Mouse (Mus musculus): Measurements from ENCODE around the gene Arrdc5. TPM values are rescaled to one million over a fixed set of nuclear protein-coding genes. Genes with fewer than 3 reads are reported as not detected.

Gene Arrdc5
- polyA plus RNA-seq, 1 experiment from 2014 or later = not detected

DNA sequence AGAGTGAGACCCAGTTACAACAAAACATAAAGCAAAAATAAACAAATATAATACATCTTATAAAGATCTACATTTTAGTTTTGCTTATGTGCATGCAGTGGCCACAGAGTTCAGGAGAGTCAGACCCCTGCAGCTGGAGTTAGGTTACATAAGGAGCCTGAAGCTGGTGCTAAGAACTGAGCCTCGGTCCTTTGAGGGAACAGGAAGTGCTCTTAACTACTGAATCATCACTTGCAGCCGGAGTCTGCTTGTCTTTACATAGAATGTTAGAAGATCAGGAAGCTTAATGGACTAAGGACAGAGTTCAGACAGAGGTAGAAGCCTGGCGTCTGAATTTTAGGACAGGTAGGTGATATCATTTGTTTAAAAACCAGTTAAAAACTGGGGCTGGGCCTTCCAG, 11.2 kb downstream of the Arrdc5 start:
- no peak for TF ChIP-seq CTCF (IDR thresholded peaks at IDR 0.05; ENCODE audit: low read depth)
- peak overlapping the region; percentile 63 for H3K4me2 ChIP-seq
- H3K27ac ChIP-seq (ENCODE audit: low read depth) = peak overlapping the region; percentile 98
- DNase-seq (no peak), ATAC-seq (ENCODE audit: insufficient read depth) (no peak)
- H3K9ac ChIP-seq = peak overlapping the region; percentile 59
- H3K27me3 ChIP-seq (ENCODE audit: insufficient read depth, low read length) = no peaks in the 10 kb centered on the region
- WGBS = 18% methylated on average over 3 of the region's 3 CpGs
- H3K9me3 ChIP-seq (ENCODE audit: low read depth, low read length) = no peaks in the 10 kb centered on the region
- peak overlapping the region; percentile 59 for H3K4me3 ChIP-seq (ENCODE audit: low read depth, low read length)
- peaks cover 30% of the 10 kb centered on the region; the same call in 1 of the 2 replicates for H3K36me3 ChIP-seq (ENCODE audit: insufficient read depth)
- H3K4me1 ChIP-seq (ENCODE audit: insufficient read depth) = peaks cover 9% of the 10 kb centered on the region

DNA sequence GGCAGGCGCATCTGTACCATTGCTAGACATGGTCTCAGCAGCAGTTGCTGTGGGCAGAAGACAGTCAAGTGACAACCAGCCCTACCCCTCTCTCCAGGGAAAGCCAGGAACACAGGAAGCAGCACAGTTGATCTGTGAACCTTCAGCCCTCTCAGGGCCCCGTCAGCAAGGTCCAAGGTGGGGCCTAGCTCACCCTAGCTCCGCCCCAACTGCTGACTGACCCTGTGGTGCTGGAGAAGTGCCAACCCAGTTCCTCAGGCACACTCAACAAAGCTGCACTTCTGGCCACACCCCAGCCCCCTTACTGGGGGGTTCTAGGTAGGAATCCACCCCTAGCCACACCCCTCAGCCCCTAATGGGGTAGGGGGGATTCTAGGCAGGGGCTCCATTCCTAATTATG, 12.3 kb downstream of the Arrdc5 start:
- DNase-seq (peak; percentile 76), ATAC-seq (ENCODE audit: insufficient read depth) (no peak)
- peaks cover 37% of the 10 kb centered on the region for H3K36me3 ChIP-seq (ENCODE audit: insufficient read depth)
- H3K27ac ChIP-seq (ENCODE audit: low read depth) = peak overlapping the region; percentile 98
- no peak overlapping the region for H3K4me3 ChIP-seq (ENCODE audit: low read depth, low read length)
- H3K9ac ChIP-seq = peak overlapping the region; percentile 29; the same call in 1 of the 2 replicates
- 38% methylated on average over 3 of the region's 3 CpGs for WGBS
- no peak for TF ChIP-seq CTCF (IDR thresholded peaks at IDR 0.05; ENCODE audit: low read depth)
- no peaks in the 10 kb centered on the region for H3K27me3 ChIP-seq (ENCODE audit: insufficient read depth, low read length)
- peak overlapping the region; percentile 63 for H3K4me2 ChIP-seq
- peaks cover 9% of the 10 kb centered on the region for H3K4me1 ChIP-seq (ENCODE audit: insufficient read depth)
- no peaks in the 10 kb centered on the region for H3K9me3 ChIP-seq (ENCODE audit: low read depth, low read length)

DNA sequence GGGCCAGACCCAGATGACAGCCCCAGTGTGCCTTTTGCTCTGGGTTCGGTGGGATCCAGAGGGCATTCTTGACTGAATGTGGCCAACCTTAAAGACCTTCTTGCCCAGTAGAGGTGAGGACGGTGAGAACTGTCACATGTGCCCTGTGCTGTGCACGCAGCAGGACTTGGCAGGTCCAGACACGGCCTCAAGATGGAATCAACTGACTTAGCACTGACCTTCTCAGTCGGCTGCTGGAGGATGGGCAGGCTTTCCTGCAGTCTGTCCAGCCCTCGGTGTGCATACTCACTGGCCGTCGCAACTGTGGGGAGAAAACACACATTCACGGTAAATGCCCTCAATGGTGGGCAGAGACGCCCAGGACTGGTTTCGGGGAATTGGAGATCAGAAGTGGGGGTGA, 14.1 kb downstream of the Arrdc5 start:
- WGBS = 90% methylated on average over 11 of the region's 11 CpGs
- no peak overlapping the region for H3K4me3 ChIP-seq (ENCODE audit: low read depth, low read length)
- ATAC-seq (ENCODE audit: insufficient read depth) (no peak), DNase-seq (no peak)
- H3K4me1 ChIP-seq (ENCODE audit: insufficient read depth) = peaks cover 9% of the 10 kb centered on the region
- peaks cover 52% of the 10 kb centered on the region for H3K36me3 ChIP-seq (ENCODE audit: insufficient read depth)
- no peaks in the 10 kb centered on the region for H3K9me3 ChIP-seq (ENCODE audit: low read depth, low read length)
- no peak overlapping the region for H3K27ac ChIP-seq (ENCODE audit: low read depth)
- H3K9ac ChIP-seq = no peak overlapping the region
- H3K27me3 ChIP-seq (ENCODE audit: insufficient read depth, low read length) = no peaks in the 10 kb centered on the region
- no peak overlapping the region for H3K4me2 ChIP-seq
- TF ChIP-seq CTCF (IDR thresholded peaks at IDR 0.05; ENCODE audit: low read depth) = no peak

DNA sequence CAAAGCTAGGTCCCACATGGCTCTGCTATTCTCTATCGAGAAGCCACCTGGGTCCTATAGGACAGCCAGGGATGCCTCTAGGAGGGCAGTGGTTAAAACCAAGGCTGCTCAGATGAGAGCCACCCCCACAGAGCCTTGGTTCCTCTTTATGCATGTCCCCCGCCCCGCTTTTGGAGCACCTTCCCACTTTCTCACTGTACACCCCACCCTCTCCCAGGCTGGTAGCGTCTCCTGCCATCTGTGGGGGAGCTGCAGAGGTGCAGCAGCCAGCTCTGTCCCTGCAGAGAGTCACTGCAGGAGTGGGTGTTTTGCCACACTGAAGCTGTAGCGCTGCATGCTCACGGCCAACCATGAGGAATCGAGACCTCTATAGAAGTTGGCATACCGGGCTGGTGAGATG, 16.8 kb downstream of the Arrdc5 start:
- 92% methylated on average over 8 of the region's 8 CpGs for WGBS

DNA sequence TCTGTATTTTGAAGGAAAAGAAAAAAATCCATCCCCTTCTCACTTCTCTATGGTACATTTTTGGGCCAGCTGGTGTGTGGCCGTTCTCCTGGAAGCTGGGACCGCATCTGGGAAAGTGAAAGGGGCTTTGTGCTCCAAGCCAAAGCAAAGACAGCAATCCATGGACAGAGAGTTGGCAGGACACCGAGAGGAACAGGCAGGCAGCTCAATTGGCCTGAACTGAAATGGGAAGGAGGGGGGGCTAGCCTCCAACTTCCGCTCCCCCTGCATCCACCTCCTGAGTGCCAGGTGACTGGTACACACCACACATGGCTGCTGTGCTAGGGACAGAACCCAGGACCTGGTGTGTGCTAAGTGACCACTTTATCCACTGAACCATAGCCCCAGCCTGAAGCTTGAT, 17.3 kb downstream of the Arrdc5 start:
- ATAC-seq (ENCODE audit: insufficient read depth) (no peak), DNase-seq (no peak)
- Histone ChIP-seq H3K4me3 (ENCODE audit: low read depth, low read length) (no peak overlapping the region), H3K27me3 (ENCODE audit: insufficient read depth, low read length) (no peaks in the 10 kb centered on the region), H3K4me1 (ENCODE audit: insufficient read depth) (peaks cover 7% of the 10 kb centered on the region), H3K9me3 (ENCODE audit: low read depth, low read length) (no peaks in the 10 kb centered on the region), H3K4me2 (no peak overlapping the region), H3K9ac (no peak overlapping the region; the same call in 1 of the 2 replicates), H3K36me3 (ENCODE audit: insufficient read depth) (peaks cover 77% of the 10 kb centered on the region), H3K27ac (ENCODE audit: low read depth) (no peak overlapping the region)
- TF ChIP-seq CTCF (IDR thresholded peaks at IDR 0.05; ENCODE audit: low read depth) = no peak
- 84% methylated on average over 4 of the region's 4 CpGs for WGBS

More for the DNA sequence above, 16.8 kb downstream of the Arrdc5 start:
- no peak overlapping the region for H3K9ac ChIP-seq
- H3K36me3 ChIP-seq (ENCODE audit: insufficient read depth) = peaks cover 76% of the 10 kb centered on the region
- no peak overlapping the region for H3K4me3 ChIP-seq (ENCODE audit: low read depth, low read length)
- ATAC-seq (ENCODE audit: insufficient read depth) (no peak), DNase-seq (no peak)
- H3K9me3 ChIP-seq (ENCODE audit: low read depth, low read length) = no peaks in the 10 kb centered on the region
- H3K4me1 ChIP-seq (ENCODE audit: insufficient read depth) = peaks cover 9% of the 10 kb centered on the region; the same call in 1 of the 2 replicates
- no peak for TF ChIP-seq CTCF (IDR thresholded peaks at IDR 0.05; ENCODE audit: low read depth)
- no peak overlapping the region for H3K4me2 ChIP-seq
- no peak overlapping the region for H3K27ac ChIP-seq (ENCODE audit: low read depth)
- H3K27me3 ChIP-seq (ENCODE audit: insufficient read depth, low read length) = no peaks in the 10 kb centered on the region

DNA sequence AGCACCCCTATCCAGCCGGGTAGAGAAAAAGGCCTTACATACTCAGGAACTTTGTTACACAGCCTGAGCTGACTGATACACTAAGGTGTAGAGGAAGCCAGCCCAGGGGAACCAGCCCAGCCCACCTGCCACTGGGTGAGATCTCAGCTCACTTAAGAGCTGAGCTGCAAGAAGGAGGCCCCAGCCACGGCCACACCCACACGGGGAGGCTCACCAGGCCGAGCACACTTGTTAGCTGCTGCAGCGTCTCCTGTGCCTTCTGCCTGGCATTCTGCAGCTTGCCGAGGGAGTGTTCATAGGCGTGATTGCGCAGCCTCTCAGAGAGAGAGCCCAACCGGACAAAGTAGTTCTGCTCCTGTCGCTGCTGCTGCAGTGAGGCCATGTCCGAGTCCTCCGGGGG, 18.9 kb downstream of the Arrdc5 start:
- WGBS = 87% methylated on average over 12 of the region's 12 CpGs
- DNase-seq = no peak
- Histone ChIP-seq H3K9me3 (ENCODE audit: low read depth, low read length) (no peaks in the 10 kb centered on the region), H3K27me3 (ENCODE audit: insufficient read depth, low read length) (no peaks in the 10 kb centered on the region), H3K4me2 (no peak overlapping the region), H3K27ac (ENCODE audit: low read depth) (no peak overlapping the region), H3K9ac (no peak overlapping the region), H3K4me3 (ENCODE audit: low read depth, low read length) (no peak overlapping the region), H3K4me1 (ENCODE audit: insufficient read depth) (peaks cover 8% of the 10 kb centered on the region), H3K36me3 (ENCODE audit: insufficient read depth) (peaks cover 69% of the 10 kb centered on the region)
- no peak for ATAC-seq (ENCODE audit: insufficient read depth)
- no peak for TF ChIP-seq CTCF (IDR thresholded peaks at IDR 0.05; ENCODE audit: low read depth)

DNA sequence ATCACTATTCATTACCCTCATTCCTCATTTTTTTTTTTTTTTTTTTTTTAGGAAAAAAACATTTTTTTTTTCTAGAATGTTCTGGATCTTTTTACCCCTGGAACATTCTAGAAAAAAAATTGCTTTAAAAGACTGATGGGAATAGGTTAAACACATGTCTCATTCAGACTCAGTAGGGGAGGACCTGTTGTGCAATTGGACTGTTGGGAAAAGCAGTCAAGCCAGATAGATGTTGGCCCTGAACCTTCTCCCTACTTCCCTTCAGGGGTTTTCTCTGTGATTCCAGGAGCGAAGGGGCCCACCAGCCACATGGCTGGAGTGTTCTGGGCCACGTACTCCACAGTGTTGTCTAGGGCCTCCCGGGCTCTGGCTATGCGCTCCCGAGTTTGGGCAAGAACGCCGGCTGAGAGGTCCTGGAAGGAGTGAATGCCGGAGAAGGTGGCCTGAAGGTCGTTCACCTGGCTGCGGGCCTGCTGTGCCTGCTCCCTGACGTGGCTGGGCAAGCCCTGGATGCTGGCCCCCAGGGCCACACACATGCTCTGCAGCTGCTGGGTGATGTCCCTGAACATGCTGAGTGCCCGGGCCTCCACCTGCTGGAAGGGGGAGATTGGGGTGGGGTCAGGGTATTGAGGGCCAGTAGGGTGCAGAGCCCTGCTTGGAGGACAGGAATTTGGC, 20.5 kb downstream of the Arrdc5 start:
- 91% methylated on average over 12 of the region's 12 CpGs for WGBS
- no peaks in the 10 kb centered on the region for H3K27me3 ChIP-seq (ENCODE audit: insufficient read depth, low read length)
- H3K4me3 ChIP-seq (ENCODE audit: low read depth, low read length) = no peak overlapping the region
- no peak overlapping the region for H3K4me2 ChIP-seq
- DNase-seq (no peak), ATAC-seq (ENCODE audit: insufficient read depth) (no peak)
- TF ChIP-seq CTCF (IDR thresholded peaks at IDR 0.05; ENCODE audit: low read depth) = no peak
- peaks cover 8% of the 10 kb centered on the region for H3K4me1 ChIP-seq (ENCODE audit: insufficient read depth)
- H3K9ac ChIP-seq = no peak overlapping the region
- peaks cover 54% of the 10 kb centered on the region for H3K36me3 ChIP-seq (ENCODE audit: insufficient read depth)
- no peak overlapping the region for H3K27ac ChIP-seq (ENCODE audit: low read depth)
- no peaks in the 10 kb centered on the region for H3K9me3 ChIP-seq (ENCODE audit: low read depth, low read length)

Measured in lung, embryonic 14.5 days (tissue).